Mouse (Mus musculus) C2C12 (cell line): ENCODE data around the gene Eps15.

Experiments
- CEBPB ChIP-seq: IDR thresholded peaks from one replicate; pipeline ENCODE4 v1.6.1; 2011; ENCODE audit warnings: low read depth, mild to moderate bottlenecking, control low read depth, moderate library complexity
- CTCF ChIP-seq: IDR thresholded peaks from one replicate; pipeline ENCODE4 v1.5.1; 2011; ENCODE audit not compliant: control insufficient read depth, insufficient read depth, insufficient read length
- FOSL1 ChIP-seq: IDR thresholded peaks from one replicate; pipeline ENCODE4 v1.8.0; 2011; ENCODE audit warnings: mild to moderate bottlenecking, low read length; ENCODE audit not compliant: poor library complexity, insufficient read depth, severe bottlenecking
- MAX ChIP-seq: IDR thresholded peaks from one replicate; pipeline ENCODE4 v1.6.1; 2011; ENCODE audit warnings: mild to moderate bottlenecking, control low read depth
- MYOD1 ChIP-seq: IDR thresholded peaks from one replicate; pipeline ENCODE4 v1.6.1; 2011; ENCODE audit warnings: low read depth; ENCODE audit not compliant: control insufficient read depth, insufficient read length
- MYOG ChIP-seq: IDR thresholded peaks from one replicate; pipeline ENCODE4 v1.6.1; 2011; ENCODE audit not compliant: control insufficient read depth, insufficient read length; ENCODE audit errors: extremely low read depth
- USF1 ChIP-seq: IDR thresholded peaks from one replicate; pipeline ENCODE4 v1.6.1; 2011; ENCODE audit warnings: low read depth, mild to moderate bottlenecking, control low read depth, moderate library complexity

DNA sequence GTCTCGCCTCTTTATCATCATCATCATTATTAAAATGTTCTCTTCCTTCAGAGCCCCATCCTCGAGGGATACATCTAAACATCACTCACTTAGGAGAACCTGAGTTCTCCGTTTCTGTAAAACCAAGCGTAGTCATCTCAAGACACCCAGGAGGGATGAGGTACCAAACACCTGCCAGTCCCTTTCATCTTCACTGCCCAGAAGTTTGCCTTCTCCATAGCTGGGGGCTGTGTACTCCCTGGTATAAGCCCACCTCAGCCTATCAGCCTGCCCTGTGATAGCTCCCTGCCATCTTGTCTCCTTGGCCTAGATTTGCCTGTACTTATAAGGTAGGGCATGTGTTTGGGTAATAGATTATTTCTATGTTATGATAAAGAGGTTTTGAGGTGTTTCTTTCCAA is 1.1 kb downstream of the Eps15 start:
- TF ChIP-seq CTCF: no peak
- TF ChIP-seq MAX: no peak
- TF ChIP-seq USF1: no peak
- TF ChIP-seq MYOG: no peak
- TF ChIP-seq CEBPB: no peak
- TF ChIP-seq MYOD1: no peak
- TF ChIP-seq FOSL1: no peak
